Mouse (Mus musculus) inflammation-experienced regulatory T-cells (primary cell): ENCODE results near the gene Mup1. TPM values are rescaled to one million over a fixed set of nuclear protein-coding genes. Genes with fewer than 3 reads are reported as not detected.

Source experiments
- polyA plus RNA-seq, 2 experiments: library from polyadenylated mRNA; unstranded; fragments of 100-300 nt; shearing (Covaris generic); gene quantifications; one replicate each; pipeline ENCODE4 v1.2.1; 2017

Gene Mup1
- polyA plus RNA-seq, result 1 to 10 TPM in 1 of 2 experiments, under 1 TPM in 1; 0.31 to 1.4 TPM

GRCm38 (mm10) chr4:60501860-60502259 is at the start of gene Mup1:
Mup1 (minus strand) TSS chr4:60501960.

Other genes with a start within 250 kb of the Mup1 start
- not detected for gene Mup9, start 80.0 kb downstream of the Mup1 start, polyA plus RNA-seq
- 1 to 10 TPM in 1 of 2 experiments, not detected in 1; 1.2 TPM for gene Mup10, start 80.2 kb upstream of the Mup1 start, polyA plus RNA-seq
- 10 to 100 TPM in 1 of 2 experiments, 1 to 10 TPM in 1; 2.0 to 11.3 TPM for gene Mup11, start 160.5 kb upstream of the Mup1 start, polyA plus RNA-seq
- gene Mup12, start 239.4 kb upstream of the Mup1 start, polyA plus RNA-seq, result under 1 TPM in 1 of 2 experiments, not detected in 1; 0.22 TPM